Mouse (Mus musculus) heart, adult 2 months (tissue): ENCODE data around the gene Cecr2. TPM values are rescaled to one million over a fixed set of nuclear protein-coding genes. Genes with fewer than 3 reads are reported as not detected.
A peak's percentile ranks its signal among the peaks of the same experiment; 100 is the strongest.

Source experiments
- DNase-seq, 2 experiments: peaks; one replicate each; pipeline ENCODE4 v3.0.0; 2021
- H3K27ac ChIP-seq: fragments of 200-600 bp; 2 replicates; pipeline ENCODE4 v1.8.1; 2022
- H3K27me3 ChIP-seq: fragments of 200-500 bp; 2 replicates; pipeline ENCODE4 v1.6.1; 2012; ENCODE audit warnings: mild to moderate bottlenecking, low read length, inconsistent platforms, mixed read lengths; ENCODE audit not compliant: control insufficient read depth, insufficient read depth
- H3K36me3 ChIP-seq: fragments of 200-500 bp; 2 replicates; pipeline ENCODE4 v1.6.1; 2012; ENCODE audit warnings: low read length, inconsistent platforms; ENCODE audit not compliant: control insufficient read depth, insufficient read depth
- H3K4me1 ChIP-seq: fragments of 200-500 bp; 2 replicates; pipeline ENCODE4 v1.6.1; 2011; ENCODE audit warnings: low read length; ENCODE audit not compliant: control insufficient read depth, insufficient read depth
- H3K4me3 ChIP-seq: fragments of 200-600 bp; 2 replicates; pipeline ENCODE4 v1.8.1; 2022
- H3K79me2 ChIP-seq: fragments of 200-500 bp; replicated peaks from 2 replicates; pipeline ENCODE4 v1.6.1; 2012; ENCODE audit warnings: mild to moderate bottlenecking, inconsistent platforms, low read length, moderate library complexity, mixed read lengths; ENCODE audit not compliant: control insufficient read depth, insufficient read depth
- H3K9ac ChIP-seq: fragments of 200-500 bp; 2 replicates; pipeline ENCODE4 v1.6.1; 2012; ENCODE audit warnings: low read depth, mild to moderate bottlenecking, control low read depth, inconsistent platforms, low read length, mixed read lengths
- CTCF ChIP-seq: fragments of 200-600 bp; IDR thresholded peaks from 2 replicates; pipeline ENCODE4 v1.8.1; 2022; ENCODE audit warnings: antibody characterized with exemption, mild to moderate bottlenecking, moderate library complexity
- EP300 ChIP-seq: fragments of 200-500 bp; IDR thresholded peaks from 2 replicates; pipeline ENCODE4 v1.6.1; 2011; ENCODE audit warnings: low read depth, low read length, control low read depth; ENCODE audit not compliant: insufficient read depth
- POLR2A ChIP-seq: fragments of 200-500 bp; IDR thresholded peaks from 2 replicates; pipeline ENCODE4 v1.6.1; 2011; ENCODE audit warnings: mild to moderate bottlenecking, low read depth, low read length, control low read depth; ENCODE audit not compliant: insufficient read depth
- WGBS: fragments of 180-500 bp; shearing (Covaris S2); methylation state at CpG from one replicate; pipeline ENCODE4 v1.1.7; 2018; 5-methylcytosine and 5-hydroxymethylcytosine counted together
- intact Hi-C: fragments of 180-260 bp; cut with DNase I; formaldehyde crosslinking; loops from one replicate; pipeline ENCODE4 v1.15.1; 2025
- polyA plus RNA-seq: library from polyadenylated mRNA; depleted of rRNA; stranded (reverse); fragments of >200 nt; gene quantifications from 2 replicates; pipeline ENCODE4 v1.2.3, GENCODE M21; 2012
- total RNA-seq, 2 experiments: library from RNA; stranded (reverse); gene quantifications; 2 replicates each; pipeline ENCODE4 v1.2.3; 2021

The Cecr2 gene
- total and polyA plus RNA-seq, 3 experiments: 7.0 to 17.4 (median 12.9) TPM

DNA sequence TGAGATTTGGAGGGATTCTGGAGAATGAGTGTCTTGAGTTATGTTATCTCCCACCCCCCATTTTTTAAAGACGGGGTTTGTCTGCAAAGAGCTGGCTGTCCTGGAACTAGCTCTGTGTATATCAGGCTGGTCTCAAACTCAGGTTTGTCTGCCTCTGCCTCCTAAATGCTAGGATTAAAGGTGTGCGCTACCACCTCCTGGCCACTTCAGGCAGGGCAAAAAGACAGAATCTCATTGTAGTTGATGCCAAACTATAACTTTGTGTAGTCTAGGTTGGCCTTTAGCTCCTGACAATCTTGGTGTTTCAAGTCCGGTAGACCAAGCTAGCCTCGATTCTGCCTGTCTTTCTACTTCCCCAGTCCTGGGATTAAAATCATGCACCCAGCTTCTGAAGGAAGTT is 8.7 kb downstream of the Cecr2 start:
- no peaks in the 10 kb centered on the region; the same call in none of the 2 replicates for H3K79me2 ChIP-seq
- H3K4me1 ChIP-seq: peaks cover 4% of the 10 kb centered on the region
- H3K4me3 ChIP-seq: no peak overlapping the region
- no peak for TF ChIP-seq EP300
- TF ChIP-seq POLR2A: no peak
- peak; percentile 49 for TF ChIP-seq CTCF
- 66% methylated on average over 4 of the region's 4 CpGs for WGBS
- no peak overlapping the region for H3K27ac ChIP-seq
- intact Hi-C loops: loop anchor here (2.0 kb wide), 1 partner anchor 136 kb away; no protein-coding TSS in a partner anchor
- DNase-seq: no peak
- H3K36me3 ChIP-seq: peaks cover 5% of the 10 kb centered on the region
- H3K9ac ChIP-seq: no peak overlapping the region
- H3K27me3 ChIP-seq: no peaks in the 10 kb centered on the region

DNA sequence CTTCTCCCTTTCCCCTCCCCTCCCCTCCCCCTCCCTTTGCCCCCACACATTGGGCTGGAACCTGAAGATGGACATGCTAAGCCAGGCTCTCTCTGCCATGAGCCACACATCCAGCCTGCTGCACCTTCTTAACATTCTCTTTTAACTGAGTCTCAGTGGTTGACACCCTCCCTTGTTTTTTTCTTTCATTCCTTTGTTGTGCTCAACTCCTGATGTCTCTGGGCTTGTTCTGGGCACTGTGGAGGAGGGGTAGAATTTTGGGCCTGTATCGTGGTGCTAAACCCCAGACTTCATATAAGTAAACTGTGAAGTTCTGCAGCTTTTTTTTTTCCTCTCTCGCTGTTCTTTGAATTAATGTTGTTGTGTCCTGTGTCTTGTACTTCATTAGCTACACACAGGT is 9.8 kb downstream of the Cecr2 start:
- intact Hi-C loops: loop anchor here (2.0 kb wide), 1 partner anchor 137 kb away; no protein-coding TSS in a partner anchor
- Histone ChIP-seq H3K4me1 (peaks cover 4% of the 10 kb centered on the region), H3K27me3 (no peaks in the 10 kb centered on the region), H3K9ac (no peak overlapping the region), H3K4me3 (no peak overlapping the region), H3K36me3 (peaks cover 5% of the 10 kb centered on the region), H3K79me2 (no peaks in the 10 kb centered on the region; the same call in none of the 2 replicates), H3K27ac (no peak overlapping the region)
- DNase-seq: no peak
- no peak for TF ChIP-seq CTCF
- WGBS: 60% methylated on average over 2 of the region's 2 CpGs

DNA sequence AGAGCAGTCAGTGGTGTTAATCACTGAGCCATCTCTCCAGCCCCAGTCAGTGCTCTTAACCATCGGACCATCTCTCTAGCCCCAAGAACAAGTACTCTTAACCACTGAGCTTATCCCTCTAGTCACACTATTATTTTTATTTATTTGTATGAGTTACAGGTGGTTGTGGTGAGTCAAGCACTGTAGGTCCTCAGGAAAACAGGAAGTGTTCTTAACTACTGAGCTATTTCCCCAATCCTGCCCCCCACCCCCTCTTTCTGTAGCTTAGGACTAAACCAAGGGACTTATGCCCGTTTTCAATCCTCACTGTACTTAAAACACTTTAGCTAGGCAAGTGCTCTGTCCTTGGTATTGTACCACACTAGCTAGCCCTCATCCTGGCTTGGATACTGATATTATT is 17.2 kb downstream of the Cecr2 start:
- intact Hi-C loops: loop anchor here (5.0 kb wide), 1 partner anchor 44 kb away; no protein-coding TSS in a partner anchor
- 64% methylated on average over 2 of the region's 2 CpGs for WGBS

DNA sequence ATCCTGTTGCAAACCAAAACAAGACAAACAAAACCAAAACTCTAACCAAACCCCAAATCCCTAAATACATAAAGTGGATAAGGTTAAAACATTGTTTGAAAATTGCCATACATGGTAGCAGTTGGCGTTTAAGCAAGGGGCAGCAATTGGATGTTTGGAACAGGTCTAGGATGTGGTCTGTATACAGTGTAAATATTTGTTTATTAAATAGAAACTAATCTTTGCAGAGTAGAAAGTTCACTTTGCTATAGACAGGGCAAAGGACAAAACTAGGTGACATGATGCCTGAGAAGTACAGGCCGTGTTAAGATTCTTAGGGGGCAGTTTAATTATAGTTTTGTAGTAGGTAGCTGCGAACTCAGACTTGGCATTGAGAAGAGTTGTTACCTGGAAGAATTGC is 18.6 kb downstream of the Cecr2 start:
- H3K27me3 ChIP-seq: no peaks in the 10 kb centered on the region
- H3K4me1 ChIP-seq: no peaks in the 10 kb centered on the region; the same call in 1 of the 2 replicates
- H3K79me2 ChIP-seq: no peaks in the 10 kb centered on the region; the same call in none of the 2 replicates
- H3K9ac ChIP-seq: no peak overlapping the region
- H3K27ac ChIP-seq: no peak overlapping the region
- intact Hi-C loops: loop anchor here (5.0 kb wide), 1 partner anchor 43 kb away; no protein-coding TSS in a partner anchor
- DNase-seq: no peak
- TF ChIP-seq CTCF: no peak
- no peak for TF ChIP-seq POLR2A
- no peak for TF ChIP-seq EP300
- WGBS: 83% methylated on average over 3 of the region's 3 CpGs
- no peak overlapping the region for H3K4me3 ChIP-seq
- H3K36me3 ChIP-seq: no peaks in the 10 kb centered on the region; the same call in 1 of the 2 replicates

More for the DNA sequence above, 17.2 kb downstream of the Cecr2 start:
- H3K9ac ChIP-seq: no peak overlapping the region
- no peak overlapping the region for H3K27ac ChIP-seq
- no peaks in the 10 kb centered on the region; the same call in none of the 2 replicates for H3K79me2 ChIP-seq
- no peak overlapping the region for H3K4me3 ChIP-seq
- DNase-seq: no peak
- H3K27me3 ChIP-seq: no peaks in the 10 kb centered on the region
- no peaks in the 10 kb centered on the region; the same call in 1 of the 2 replicates for H3K4me1 ChIP-seq
- H3K36me3 ChIP-seq: no peaks in the 10 kb centered on the region
- TF ChIP-seq EP300 (no peak), CTCF (no peak)

DNA sequence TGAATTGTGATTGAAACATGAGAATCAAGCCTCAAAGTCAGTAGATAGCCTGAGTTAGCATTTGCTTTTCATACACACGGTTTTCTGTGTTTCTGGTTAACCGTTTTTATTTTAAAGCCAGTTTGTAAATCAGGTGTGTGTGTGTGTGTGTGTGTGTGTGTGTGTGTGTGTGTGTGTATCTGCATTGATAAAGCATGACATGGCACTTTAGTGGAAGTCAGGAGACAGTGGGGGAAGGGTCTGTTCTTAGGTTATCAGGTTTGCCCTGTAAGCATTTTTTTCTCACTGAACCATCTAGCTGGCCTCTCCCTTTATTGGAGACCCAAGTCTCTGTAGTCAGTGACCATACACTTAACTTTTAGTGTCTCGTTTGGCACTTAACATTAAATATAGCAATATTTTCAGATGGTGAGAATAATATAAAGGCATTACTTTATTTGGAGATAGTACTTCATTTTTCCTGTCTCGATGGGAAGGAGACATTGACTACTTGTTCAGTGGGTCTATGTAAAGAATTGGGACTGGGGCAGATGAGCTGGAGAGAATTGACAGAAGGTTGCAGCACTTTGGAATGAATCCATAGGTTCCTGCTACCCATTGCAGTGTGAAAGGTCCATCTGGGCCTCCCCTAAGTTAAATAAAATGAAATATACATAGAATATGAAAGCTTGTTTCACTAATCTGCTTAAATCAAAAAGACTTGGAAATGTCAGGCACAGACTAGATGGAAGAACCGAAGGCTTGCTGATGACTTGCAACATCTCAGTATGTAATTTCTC is 20.9 kb downstream of the Cecr2 start:
- Histone ChIP-seq H3K79me2 (no peaks in the 10 kb centered on the region; the same call in 1 of the 2 replicates), H3K27me3 (no peaks in the 10 kb centered on the region), H3K4me1 (no peaks in the 10 kb centered on the region; the same call in none of the 2 replicates), H3K9ac (no peak overlapping the region), H3K27ac (no peak overlapping the region), H3K36me3 (no peaks in the 10 kb centered on the region; the same call in 1 of the 2 replicates), H3K4me3 (no peak overlapping the region)
- WGBS: 73% methylated on average over 5 of the region's 5 CpGs
- no peak for DNase-seq
- TF ChIP-seq POLR2A: no peak
- TF ChIP-seq EP300: no peak
- TF ChIP-seq CTCF: no peak
- intact Hi-C loops: no loop called here

DNA sequence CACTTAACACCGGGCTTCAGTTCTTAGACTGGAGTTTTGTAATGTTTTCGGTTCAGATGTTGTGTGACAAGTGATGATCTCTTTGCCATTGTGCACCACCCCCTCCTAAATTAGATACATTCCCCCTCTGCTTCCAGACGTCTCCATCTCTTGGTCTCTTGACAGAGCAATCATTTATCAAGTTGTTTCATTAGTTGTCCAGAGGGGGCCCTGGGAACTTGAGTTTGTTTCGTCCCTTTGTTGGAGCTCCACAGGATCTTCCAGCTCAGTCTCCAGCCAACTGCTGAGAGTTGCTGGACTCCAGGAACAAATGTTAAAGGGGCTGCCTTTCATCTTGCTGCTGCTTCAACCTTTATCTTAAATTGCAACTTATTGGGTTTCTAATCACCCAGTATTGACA is 34.1 kb downstream of the Cecr2 start:
- WGBS: 33% methylated on average over 4 of the region's 4 CpGs
- no peaks in the 10 kb centered on the region for H3K27me3 ChIP-seq
- H3K4me1 ChIP-seq: no peaks in the 10 kb centered on the region; the same call in none of the 2 replicates
- H3K79me2 ChIP-seq: peaks cover 3% of the 10 kb centered on the region; the same call in 1 of the 2 replicates
- H3K27ac ChIP-seq: no peak overlapping the region
- no peak overlapping the region for H3K4me3 ChIP-seq
- intact Hi-C loops: no loop called here
- DNase-seq: no peak
- TF ChIP-seq CTCF (0 out of 2 replicates have a peak, but pooled peaks have one; percentile 7), POLR2A (no peak), EP300 (no peak)
- no peaks in the 10 kb centered on the region for H3K36me3 ChIP-seq
- H3K9ac ChIP-seq: no peak overlapping the region
